Mouse (Mus musculus) G1E (cell line): ENCODE measurements around the gene Pfkl.
A peak's percentile ranks its signal among the peaks of the same experiment; 100 is the strongest.

Source experiments
- CTCF ChIP-seq: IDR thresholded peaks from 2 replicates; pipeline ENCODE4 v1.5.1; 2012; ENCODE audit warnings: low read depth, low read length, inconsistent platforms, mixed read lengths
- GATA1 ChIP-seq: IDR thresholded peaks from 2 replicates; pipeline ENCODE4 v1.6.1; 2012; ENCODE audit warnings: borderline replicate concordance, low read length, inconsistent platforms, mixed read lengths
- GATA2 ChIP-seq: IDR thresholded peaks from 2 replicates; pipeline ENCODE4 v1.6.1; 2012; ENCODE audit warnings: low read depth, low read length, inconsistent platforms, borderline replicate concordance
- POLR2AphosphoS5 ChIP-seq: IDR thresholded peaks from 2 replicates; pipeline ENCODE4 v1.6.1; 2012; ENCODE audit warnings: low read depth, low read length, inconsistent platforms; ENCODE audit not compliant: insufficient replicate concordance
- TAL1 ChIP-seq: conservative IDR thresholded peaks from 2 replicates; pipeline ENCODE4 v1.6.1; 2012; ENCODE audit warnings: low read depth, low read length, inconsistent platforms, mixed read lengths

DNA sequence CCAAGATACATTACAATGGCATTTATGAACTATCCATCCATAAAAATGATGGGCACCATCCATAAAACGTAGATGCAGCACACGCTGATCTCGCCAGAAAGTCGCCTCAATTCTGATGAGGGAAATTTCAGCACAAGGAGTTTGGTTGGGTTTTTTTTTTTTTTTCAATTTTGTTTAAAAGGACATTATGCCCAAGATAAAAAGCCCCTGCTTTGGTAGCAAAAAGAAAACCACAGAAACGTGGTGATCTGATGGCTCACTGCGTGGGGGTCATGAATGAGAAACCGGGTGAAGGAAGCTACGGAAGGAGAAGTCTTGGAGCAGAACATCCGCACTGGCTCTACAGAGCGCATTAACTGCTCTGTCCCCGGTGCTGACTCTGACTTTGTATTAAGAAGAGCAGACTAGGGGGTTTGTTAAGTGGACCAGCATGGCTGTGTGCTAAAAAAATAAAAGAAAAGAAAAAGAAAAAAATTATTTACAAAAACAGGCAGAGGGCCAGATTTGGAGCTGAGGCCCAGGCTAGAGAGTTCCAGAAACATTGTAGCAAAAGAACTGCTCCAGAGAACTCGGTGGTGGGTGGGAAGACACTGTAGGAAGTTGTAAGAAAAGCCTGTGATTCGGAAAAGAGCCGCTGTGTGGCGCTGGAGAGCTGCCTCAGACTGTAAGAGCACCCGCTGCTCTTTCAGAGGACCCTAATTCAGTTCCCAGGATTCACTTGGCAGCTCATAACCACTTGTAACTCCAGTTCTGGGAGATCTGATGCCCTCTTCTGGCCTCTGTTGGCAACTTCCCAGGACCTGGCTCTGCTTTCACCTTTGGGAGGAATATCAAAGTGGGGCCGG, 38.0 kb downstream of the Pfkl start:
- 0 out of 2 replicates have a peak, but pooled peaks have one; percentile 23 for TF ChIP-seq CTCF
- no peak for TF ChIP-seq GATA1
- no peak for TF ChIP-seq TAL1
- TF ChIP-seq POLR2AphosphoS5, result no peak
- TF ChIP-seq GATA2, result no peak
